Mouse (Mus musculus): Measurements from ENCODE around the gene Socs4.
A peak's percentile ranks its signal among the peaks of the same experiment; 100 is the strongest.
"Not testable (repeated sequence)": the region's sequence is repeated elsewhere in the genome, so short reads cannot be mapped to it uniquely, and the experiment has no call there.

The Socs4 gene

GRCm38 (mm10) chr14:47291772-47292171 is 15.0 kb downstream of the Socs4 start:
- DNase-seq: no peak

- DNase-seq: no peak
Observed at GRCm38 (mm10) chr14:47294136-47294535, 17.4 kb downstream of the Socs4 start.

GRCm38 (mm10) chr14:47296232-47296631 is 19.5 kb downstream of the Socs4 start:
- DNase-seq: no peak

- peak; percentile 92 to 96 for DNase-seq
Observed at GRCm38 (mm10) chr14:47297785-47298407, 21.2 kb downstream of the Socs4 start, which contains the start of gene Mapk1ip1l. Mapk1ip1l (plus strand) TSS chr14:47298266.

- no peak for DNase-seq
Observed at GRCm38 (mm10) chr14:47298408-47298792, 21.7 kb downstream of the Socs4 start.

- peak; percentile 33 to 41 for DNase-seq
Observed at GRCm38 (mm10) chr14:47298819-47299261, 22.1 kb downstream of the Socs4 start.

- DNase-seq: no peak
Observed at GRCm38 (mm10) chr14:47302885-47303680, 26.4 kb downstream of the Socs4 start.

GRCm38 (mm10) chr14:47304814-47305405 is 28.2 kb downstream of the Socs4 start:
- DNase-seq: no peak

GRCm38 (mm10) chr14:47305933-47306332 is 29.2 kb downstream of the Socs4 start:
- DNase-seq: no peak

GRCm38 (mm10) chr14:47307669-47308068 is 30.9 kb downstream of the Socs4 start:
- no peak for DNase-seq

- no peak for DNase-seq
Observed at GRCm38 (mm10) chr14:47309061-47309460, 32.3 kb downstream of the Socs4 start.

GRCm38 (mm10) chr14:47310342-47311181 is 33.8 kb downstream of the Socs4 start:
- DNase-seq: no peak

GRCm38 (mm10) chr14:47319362-47319761 is 42.6 kb downstream of the Socs4 start:
- DNase-seq: no peak

GRCm38 (mm10) chr14:47321581-47321980 is 44.9 kb downstream of the Socs4 start:
- not testable (repeated sequence) for DNase-seq

GRCm38 (mm10) chr14:47325965-47326761 is 49.4 kb downstream of the Socs4 start:
- no peak for DNase-seq

- DNase-seq: peak in 1 of 2 experiments; percentile 25
Observed at GRCm38 (mm10) chr14:47327347-47327746, 50.6 kb downstream of the Socs4 start.

GRCm38 (mm10) chr14:47331920-47332319 is 55.2 kb downstream of the Socs4 start:
- no peak for DNase-seq

GRCm38 (mm10) chr14:47334819-47335218 is 58.1 kb downstream of the Socs4 start:
- peak; percentile 35 to 71 for DNase-seq

- no peak for DNase-seq
Observed at GRCm38 (mm10) chr14:47335300-47335699, 58.6 kb downstream of the Socs4 start.

- DNase-seq: no peak
Observed at GRCm38 (mm10) chr14:47340231-47340925, 63.6 kb downstream of the Socs4 start.

GRCm38 (mm10) chr14:47341811-47342291 is 65.1 kb downstream of the Socs4 start:
- no peak for DNase-seq

All from lung, postnatal 4 days (tissue).